Mouse (Mus musculus) cerebellum, postnatal 4 days (tissue): Measurements from ENCODE around the gene Abcc2.

Experiments used
- DNase-seq, 2 experiments: peaks; one replicate each; pipeline ENCODE4 v3.0.0; 2022; ENCODE audit warnings: low spot score in 2 of 2, mixed read lengths in 1 of 2

Abcc2 gene

DNA sequence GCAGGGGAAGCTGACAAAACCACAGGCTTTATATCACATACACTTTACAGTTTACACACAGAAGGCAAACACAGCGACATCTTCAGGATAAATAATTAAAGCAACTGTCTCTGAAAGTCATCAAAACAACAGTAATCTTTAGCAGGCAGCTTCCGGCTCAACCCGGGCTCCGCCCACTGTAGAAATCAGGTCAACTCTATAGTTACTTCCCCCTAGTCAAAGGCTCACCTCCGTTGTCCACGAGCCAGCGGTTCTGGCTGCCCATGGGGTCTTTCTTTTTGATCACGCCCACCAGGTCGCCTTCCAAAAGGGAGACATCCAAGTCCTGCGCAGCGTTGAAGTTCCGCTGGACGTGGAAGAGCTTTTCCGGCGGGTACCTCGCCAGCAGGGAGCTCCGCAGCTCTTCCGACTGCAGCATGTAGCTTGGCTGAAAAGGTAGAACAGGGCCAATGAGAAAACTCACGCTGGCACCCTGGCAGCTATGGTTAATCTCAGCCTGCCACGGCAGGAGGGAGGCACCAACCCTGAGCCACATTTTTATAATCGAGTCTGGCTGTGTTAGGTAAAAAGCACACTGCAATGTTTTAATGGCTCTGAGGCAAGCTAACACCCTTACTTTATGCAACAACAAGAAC, 70.1 kb downstream of the Abcc2 start:
- no peak for DNase-seq

- DNase-seq: no peak
Observed at GRCm38 (mm10) chr19:43852837-43853545, 71.0 kb downstream of the Abcc2 start.

- DNase-seq: no peak
Observed at GRCm38 (mm10) chr19:43857347-43857746, 75.4 kb downstream of the Abcc2 start.

DNA sequence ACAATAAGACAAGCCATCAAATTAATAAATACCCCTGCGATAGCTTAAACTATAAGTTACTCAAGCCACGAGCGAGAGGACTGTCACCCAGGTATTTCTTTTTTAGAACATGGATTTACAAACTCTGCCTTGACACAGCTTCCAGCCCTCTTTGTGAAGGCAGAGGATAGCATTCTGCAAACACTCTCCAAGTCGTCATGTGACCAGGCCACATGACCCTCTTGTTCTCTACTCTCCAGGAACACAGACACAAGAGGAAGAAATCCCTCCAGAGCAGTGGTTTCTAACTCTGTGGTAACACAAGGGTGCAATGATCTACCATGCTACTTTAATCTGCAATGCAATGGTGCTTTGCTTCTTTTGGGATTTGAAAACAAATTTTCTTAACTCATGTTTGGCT, 88.4 kb downstream of the Abcc2 start:
- no peak for DNase-seq

DNA sequence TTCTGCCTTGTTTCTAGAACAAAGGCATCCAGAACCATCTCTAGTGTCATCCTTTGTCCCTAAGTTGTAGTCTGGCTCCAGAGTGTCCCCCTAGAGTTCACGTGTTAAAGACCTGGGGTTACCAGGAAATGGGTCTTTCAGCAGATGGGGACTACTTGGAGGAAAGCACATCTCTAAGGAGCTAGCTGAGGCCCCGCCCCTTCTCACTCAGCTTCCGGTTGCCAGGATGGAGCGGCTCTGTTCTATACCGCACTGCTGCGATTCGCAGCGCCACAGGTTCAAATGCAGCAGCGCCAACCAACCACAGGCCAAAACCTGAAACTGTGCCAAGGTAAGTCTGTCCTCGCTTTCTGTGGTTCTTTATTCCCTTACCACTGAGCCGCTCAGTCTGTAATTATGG, 92.4 kb downstream of the Abcc2 start:
- no peak for DNase-seq

DNA sequence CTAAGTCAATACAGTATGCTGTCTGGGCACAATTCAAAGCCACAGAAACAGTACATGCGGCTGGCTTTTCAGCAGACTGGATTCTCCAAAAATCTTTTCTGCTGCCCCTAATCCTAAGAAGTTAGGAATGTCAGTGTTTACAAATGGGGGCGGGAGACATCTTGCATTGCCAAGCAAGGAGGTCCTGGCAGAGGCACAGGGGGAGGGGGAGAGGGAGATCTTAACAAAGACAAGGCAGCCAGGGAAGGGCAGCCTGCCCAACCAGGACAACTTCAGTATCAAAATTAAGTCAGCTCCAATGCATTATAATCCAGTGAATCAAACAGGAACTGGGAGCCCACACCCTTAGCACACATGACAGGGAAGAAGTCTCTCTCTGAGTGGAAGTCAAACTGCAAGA, 94.0 kb downstream of the Abcc2 start:
- DNase-seq: peak in 1 of 2 experiments; percentile 27

- no peak for DNase-seq
Observed at GRCm38 (mm10) chr19:43877364-43877763, 95.4 kb downstream of the Abcc2 start.

GRCm38 (mm10) chr19:43878111-43879092, 96.4 kb downstream of the Abcc2 start:
- DNase-seq: no peak

GRCm38 (mm10) chr19:43879401-43880212, 97.6 kb downstream of the Abcc2 start:
- DNase-seq: peak; percentile 63 to 85

GRCm38 (mm10) chr19:43880420-43880819, 98.4 kb downstream of the Abcc2 start:
- DNase-seq: no peak

DNA sequence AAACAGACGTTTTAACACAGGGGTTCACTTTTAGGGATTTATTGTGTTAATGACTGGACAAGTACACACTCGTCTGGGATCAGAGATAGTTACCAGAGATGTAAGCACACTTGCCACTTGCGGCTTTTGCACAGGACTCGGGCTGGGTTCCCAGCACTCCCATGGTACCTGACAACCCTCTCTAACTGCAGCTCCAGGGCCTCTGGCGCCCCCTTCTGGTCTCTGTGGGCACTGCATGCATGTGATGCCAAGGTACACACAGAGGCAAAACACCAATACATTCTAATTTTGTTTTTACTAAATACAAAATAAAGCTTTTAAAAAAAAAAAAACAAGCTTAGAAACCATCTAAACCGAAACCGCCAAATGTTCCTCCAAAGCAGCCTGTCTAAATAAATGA, 99.6 kb downstream of the Abcc2 start:
- no peak for DNase-seq

DNA sequence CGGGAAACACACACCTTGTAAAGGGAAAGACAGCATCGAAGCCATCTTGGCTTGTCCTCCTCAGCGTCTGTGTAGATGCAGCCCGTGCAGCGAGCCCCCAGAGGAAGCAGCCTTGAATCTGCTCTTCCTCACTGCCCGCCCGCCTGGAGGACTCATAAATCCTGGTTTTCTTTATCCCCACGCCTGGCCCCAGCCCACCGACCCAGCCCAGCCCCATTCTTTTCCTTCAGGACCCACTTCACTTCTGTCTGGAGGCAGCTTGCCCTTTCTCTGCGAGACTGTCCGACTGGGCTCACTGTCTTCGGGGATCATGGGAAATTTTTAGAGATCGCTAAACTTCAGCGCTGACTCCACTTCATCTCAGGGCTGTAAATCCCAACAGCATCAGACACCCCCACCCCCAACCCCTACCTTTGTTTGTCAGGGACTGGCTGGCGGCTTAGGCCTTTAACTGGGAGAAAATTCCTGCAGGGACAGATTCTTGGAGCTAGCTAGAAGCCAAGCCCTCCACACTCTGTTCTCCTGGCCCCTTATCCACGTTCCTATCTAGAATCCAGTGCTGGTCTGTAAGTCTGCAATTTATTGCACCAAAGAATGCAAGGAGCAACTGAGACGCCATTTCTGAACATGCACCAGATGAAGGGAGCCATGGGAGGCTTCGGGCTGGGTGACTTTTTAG, 101.0 kb downstream of the Abcc2 start:
- DNase-seq: peak in 1 of 2 experiments; percentile 35

GRCm38 (mm10) chr19:43884668-43885498, 102.9 kb downstream of the Abcc2 start:
- DNase-seq: no peak

DNA sequence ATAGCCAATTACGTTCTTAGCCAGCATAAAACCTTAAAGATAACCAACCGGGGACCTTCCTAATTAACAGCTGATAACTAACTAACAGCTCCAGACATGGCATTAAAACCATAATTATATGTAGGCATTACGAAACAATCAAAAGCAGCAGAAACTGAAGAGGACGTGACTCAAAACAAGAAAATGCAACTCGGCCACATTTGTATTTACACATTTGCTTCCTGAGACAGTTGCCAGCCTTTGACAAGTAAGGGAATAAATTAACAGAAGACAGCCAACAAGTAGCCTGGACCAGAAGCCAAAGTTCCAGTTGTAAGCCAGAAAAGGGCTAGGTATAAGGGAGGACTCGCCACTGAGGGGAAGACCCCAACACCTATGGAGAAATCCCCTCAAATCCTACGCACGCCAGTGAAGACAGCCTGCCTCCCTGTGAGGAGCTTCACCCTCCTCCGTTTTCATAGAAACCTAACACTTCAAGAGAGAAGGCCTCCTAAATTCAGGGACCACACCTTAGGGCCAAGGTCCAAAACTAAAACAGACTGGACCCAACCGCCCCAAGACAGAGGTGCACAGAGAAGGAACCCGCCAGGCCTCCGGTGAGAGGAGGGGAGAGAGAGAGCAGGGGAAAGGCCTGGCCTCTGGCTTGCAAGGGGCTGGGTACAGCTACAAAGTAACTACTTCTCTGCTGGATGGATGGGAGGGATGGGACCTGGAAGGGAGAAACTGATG, 104.5 kb downstream of the Abcc2 start:
- no peak for DNase-seq

- no peak for DNase-seq
Observed at GRCm38 (mm10) chr19:43887242-43887641, 105.2 kb downstream of the Abcc2 start.

- no peak for DNase-seq
Observed at GRCm38 (mm10) chr19:43887725-43888124, 105.7 kb downstream of the Abcc2 start.
